In the genomic region with DNA sequence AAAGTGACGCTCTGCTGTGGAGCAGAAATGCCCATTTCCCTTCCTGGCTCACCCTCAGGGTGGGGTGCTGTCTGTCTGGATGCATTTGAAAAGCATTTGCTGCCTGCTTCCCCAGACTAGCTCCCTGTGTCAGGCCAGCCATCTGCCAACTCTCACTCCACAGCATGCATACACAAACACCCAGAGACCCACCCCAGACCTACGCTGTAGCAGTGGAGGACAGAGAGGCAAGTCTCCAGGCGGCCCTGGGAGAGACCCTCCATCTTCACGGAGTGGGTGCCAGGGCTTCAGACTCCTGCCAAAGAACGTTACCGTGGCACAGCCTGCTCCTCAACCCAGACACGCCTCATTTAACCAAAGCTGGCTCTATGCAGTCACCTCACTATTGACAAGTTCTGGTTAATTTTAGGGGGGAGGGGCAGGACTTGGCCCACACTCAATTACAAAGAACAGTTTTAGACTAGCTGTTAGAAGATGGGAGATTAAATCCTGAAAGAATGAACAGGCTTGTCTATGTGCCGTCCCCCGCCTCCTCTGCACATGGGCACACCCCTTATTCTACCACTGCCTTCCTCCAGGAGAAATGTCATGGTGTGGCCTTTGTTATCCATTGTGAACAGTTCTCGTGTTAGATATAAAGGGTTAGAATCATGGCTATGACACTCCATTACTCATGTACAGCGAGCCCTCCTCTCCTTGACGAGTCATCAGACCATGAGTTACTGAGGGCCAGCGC, we compare ENCODE assay signal across 9 mouse cellular contexts. TPM values are rescaled to one million over a fixed set of nuclear protein-coding genes. Genes with fewer than 3 reads are reported as not detected.
A peak's percentile ranks its signal among the peaks of the same experiment; 100 is the strongest.
DNase-seq lines count a peak whose midpoint lies in the region; ATAC-seq lines count a peak whose summit lies in the region.
"Had no signal": no experiment of that assay in that cellular context is flagged by ENCODE, and none has a peak within 500 bp of the region (broad histone marks: within the 10 kb centered on the region; RNA-seq: fewer than 3 reads in every experiment).

No protein-coding gene starts in this region.

- H3K27me3 ChIP-seq in kidney, embryonic 16.5 days (ENCODE audit: insufficient read depth, low read length), result no peaks in the 10 kb centered on the region
- H3K27me3 ChIP-seq in kidney, embryonic 14.5 days (ENCODE audit: control insufficient read depth, insufficient read depth, low read length), result no peaks in the 10 kb centered on the region
- H3K27me3 ChIP-seq: Patski had no signal

- H3K9ac ChIP-seq in kidney, embryonic 16.5 days (replicated peaks; ENCODE audit: low read length), result no peak overlapping the region
- no peak overlapping the region for H3K9ac ChIP-seq in kidney, embryonic 14.5 days (ENCODE audit: low read depth, low read length)

- H3K4me3 ChIP-seq in kidney, embryonic 16.5 days (ENCODE audit: low read length), result no peak overlapping the region
- H3K4me3 ChIP-seq in kidney, embryonic 14.5 days (ENCODE audit: low read length), result no peak overlapping the region

- no peaks in the 10 kb centered on the region for H3K36me3 ChIP-seq in kidney, embryonic 16.5 days (ENCODE audit: insufficient read depth, low read length)
- H3K36me3 ChIP-seq in kidney, embryonic 14.5 days (ENCODE audit: control insufficient read depth, insufficient read depth, low read length), result no peaks in the 10 kb centered on the region

- DNase-seq in brain, adult 2 months (ENCODE audit: low read depth, low spot score), result peak; percentile 38
- DNase-seq in frontal cortex, postnatal 36 days (ENCODE audit: low spot score in 2 of 2), result peak; percentile 25 to 47
- DNase-seq in layer of hippocampus, postnatal 14 days (ENCODE audit: low spot score in 2 of 2), result peak; percentile 51 to 67
- no peak for DNase-seq in embryo, embryonic 11 days
- no peak for DNase-seq in cerebellum, adult 11-12 months
- DNase-seq in embryo, embryonic 10 days (ENCODE audit: low spot score), result no peak

- ATAC-seq in kidney, embryonic 16.5 days (ENCODE audit: low FRiP score, low TSS enrichment), result peak; percentile 73; the same call in 1 of the 2 replicates
- ATAC-seq in kidney, embryonic 14.5 days (ENCODE audit: low FRiP score, low TSS enrichment), result no peak
- ATAC-seq: Patski had no signal

- H3K4me2 ChIP-seq in kidney, embryonic 16.5 days (replicated peaks; ENCODE audit: low read depth, low read length), result no peak overlapping the region
- H3K4me2 ChIP-seq in kidney, embryonic 14.5 days (replicated peaks; ENCODE audit: low read depth, low read length), result no peak overlapping the region

- no peak overlapping the region; the same call in 1 of the 2 replicates for H3K27ac ChIP-seq in kidney, embryonic 16.5 days (ENCODE audit: low read length)
- no peak overlapping the region for H3K27ac ChIP-seq in kidney, embryonic 14.5 days (ENCODE audit: low read depth, low read length)

- no peaks in the 10 kb centered on the region for H3K9me3 ChIP-seq in kidney, embryonic 16.5 days (ENCODE audit: low read length)
- no peaks in the 10 kb centered on the region for H3K9me3 ChIP-seq in kidney, embryonic 14.5 days (ENCODE audit: control insufficient read depth, low read length)

- 59% methylated on average over 13 of the region's 13 CpGs for WGBS in kidney, embryonic 16.5 days
- WGBS in kidney, embryonic 14.5 days, result 60% methylated on average over 13 of the region's 13 CpGs

- H3K4me1 ChIP-seq in kidney, embryonic 16.5 days (ENCODE audit: insufficient read depth, low read length), result peaks cover 9% of the 10 kb centered on the region
- no peaks in the 10 kb centered on the region for H3K4me1 ChIP-seq in kidney, embryonic 14.5 days (ENCODE audit: control insufficient read depth, insufficient read depth, low read length)

RNA-seq across cellular contexts. Expression of a gene that starts 47.4 kb away (rescaled TPM):
- 2.5 and 2.7 TPM in 2 replicates for polyA plus RNA-seq in kidney, embryonic 16.5 days (2015; fragmentation: Nextera tagmentation; extraction: Ambion mirVana)
- 0.87 and 0.89 TPM in 2 replicates for polyA plus RNA-seq in kidney, embryonic 14.5 days (2014; fragmentation: Nextera tagmentation; extraction: Ambion mirVana)
- 1 to 10 TPM in 1 of 2 experiments, under 1 TPM in 1; 0.43 to 1.3 TPM for total RNA-seq in layer of hippocampus, postnatal 14 days (2021)

RNA-seq across cellular contexts. Expression of a gene that starts 47.5 kb away (rescaled TPM):
- 0.79 and 1.0 TPM in 2 replicates for polyA plus RNA-seq in kidney, embryonic 16.5 days (2015; fragmentation: Nextera tagmentation; extraction: Ambion mirVana)
- polyA plus RNA-seq in kidney, embryonic 14.5 days (2014; fragmentation: Nextera tagmentation; extraction: Ambion mirVana), result 0.34 and 1.4 TPM in 2 replicates
- under 1 TPM; 0.71 to 0.76 TPM for total RNA-seq in layer of hippocampus, postnatal 14 days (2021)

Comparison
In these comparisons a context has a peak if more than half of its experiments do, and no peak if none do; other contexts are left out.
1. DNase-seq: peak in brain, adult 2 months (single experiment), frontal cortex, postnatal 36 days (2 of 2) and layer of hippocampus, postnatal 14 days (2 of 2); none in embryo, embryonic 11 days (single experiment), cerebellum, adult 11-12 months (single experiment) and embryo, embryonic 10 days (single experiment).